ENCODE assay signal across 8 mouse cellular contexts in the genomic region with DNA sequence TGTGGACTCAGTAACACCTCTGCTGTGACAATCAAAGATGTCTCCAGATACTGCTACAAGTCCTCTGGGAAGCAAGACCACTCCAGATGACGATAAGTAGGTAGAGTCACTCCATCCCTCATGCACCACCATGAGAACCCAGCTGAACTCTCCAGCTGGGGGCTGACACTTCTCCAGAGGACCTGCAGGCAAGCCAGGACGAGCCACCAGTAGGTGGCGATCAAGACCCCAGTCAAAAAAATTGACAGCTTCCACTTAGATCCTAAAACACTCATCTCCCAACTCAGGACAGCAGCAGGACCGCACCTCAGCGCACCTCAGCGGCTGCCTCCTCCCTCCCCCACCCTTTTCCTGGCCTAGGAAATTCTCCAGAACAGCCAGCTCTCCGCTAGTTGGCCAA. TPM values are rescaled to one million over a fixed set of nuclear protein-coding genes. Genes with fewer than 3 reads are reported as not detected.
DNase-seq lines count a peak whose midpoint lies in the region; ATAC-seq and TF ChIP-seq lines count a peak whose summit lies in the region.

No protein-coding gene starts in this region.

- intact Hi-C loops in heart, postnatal 10 days (cut with DNase I) = loop anchor here (2.0 kb wide), 1 partner anchor 108 kb away; no protein-coding TSS in a partner anchor

- TF ChIP-seq CTCF in ES-Bruce4 (IDR thresholded peaks at IDR 0.05; ENCODE audit: low read depth, low read length) = peak; percentile 63

- no peak overlapping the region for H3K9ac ChIP-seq in ES-Bruce4 (ENCODE audit: low read depth, poor library complexity, severe bottlenecking)
- H3K9ac ChIP-seq in lung, embryonic 16.5 days (ENCODE audit: low read length) = no peak overlapping the region

- H3K9me3 ChIP-seq in ES-Bruce4 (replicated peaks; ENCODE audit: control insufficient read depth, insufficient read depth, low read length, poor library complexity, severe bottlenecking) = no peaks in the 10 kb centered on the region
- H3K9me3 ChIP-seq in embryonic facial prominence, embryonic 10.5 days = no peaks in the 10 kb centered on the region
- H3K9me3 ChIP-seq in lung, embryonic 16.5 days (ENCODE audit: control insufficient read depth, low read length) = no peaks in the 10 kb centered on the region

- no peak for TF ChIP-seq EP300 in ES-Bruce4 (IDR thresholded peaks at IDR 0.05; ENCODE audit: insufficient read depth, low read depth, low read length)

- 7% methylated on average over 7 of the region's 7 CpGs for WGBS in embryonic facial prominence, embryonic 10.5 days
- 5% methylated on average over 7 of the region's 7 CpGs for WGBS in lung, embryonic 16.5 days

- DNase-seq in adrenal gland, postnatal 14 days = peak; percentile 75
- peak; percentile 73 for DNase-seq in embryonic facial prominence, embryonic 10.5 days (ENCODE audit: low spot score)
- peak; percentile 77 to 85 for DNase-seq in heart, postnatal 10 days
- peak; percentile 84 to 86 for DNase-seq in kidney, postnatal 4 days
- peak; percentile 62 for DNase-seq in ovary, postnatal 36 days (ENCODE audit: low spot score)

- H3K27ac ChIP-seq in ES-Bruce4 (ENCODE audit: insufficient read depth, low read length) = no peak overlapping the region
- H3K27ac ChIP-seq in embryonic facial prominence, embryonic 10.5 days (replicated peaks) = no peak overlapping the region
- H3K27ac ChIP-seq in lung, embryonic 16.5 days (ENCODE audit: low read length) = no peak overlapping the region

- TF ChIP-seq POLR2A in ES-Bruce4 (IDR thresholded peaks at IDR 0.05; ENCODE audit: insufficient read depth, low read length) = no peak

- H3K4me3 ChIP-seq in ES-Bruce4 (ENCODE audit: low read depth, low read length) = no peak overlapping the region
- H3K4me3 ChIP-seq in embryonic facial prominence, embryonic 10.5 days = no peak overlapping the region
- H3K4me3 ChIP-seq in lung, embryonic 16.5 days (ENCODE audit: low read length) = no peak overlapping the region

- no peaks in the 10 kb centered on the region for H3K27me3 ChIP-seq in ES-Bruce4 (ENCODE audit: control insufficient read depth, insufficient read depth, low read length, poor library complexity, severe bottlenecking)
- H3K27me3 ChIP-seq in embryonic facial prominence, embryonic 10.5 days (replicated peaks; ENCODE audit: low read depth, poor library complexity, severe bottlenecking) = peaks cover 22% of the 10 kb centered on the region
- no peaks in the 10 kb centered on the region for H3K27me3 ChIP-seq in lung, embryonic 16.5 days (ENCODE audit: control insufficient read depth, insufficient read depth, low read depth, low read length)

- no peak overlapping the region for H3K4me2 ChIP-seq in lung, embryonic 16.5 days (ENCODE audit: low read depth, low read length)

- ATAC-seq in lung, embryonic 16.5 days (ENCODE audit: low read depth) = peak; percentile 34; the same call in 1 of the 2 replicates
- ATAC-seq in erythroblast, adult 5-6 weeks (replicated peaks; ENCODE audit: low FRiP score, poor library complexity, severe bottlenecking) = no peak

- peaks cover 3% of the 10 kb centered on the region for H3K4me1 ChIP-seq in ES-Bruce4 (ENCODE audit: control insufficient read depth, insufficient read depth, low read length)
- H3K4me1 ChIP-seq in embryonic facial prominence, embryonic 10.5 days = peaks cover 14% of the 10 kb centered on the region
- no peaks in the 10 kb centered on the region for H3K4me1 ChIP-seq in lung, embryonic 16.5 days (replicated peaks; ENCODE audit: control insufficient read depth, insufficient read depth, low read length)

- no peaks in the 10 kb centered on the region for H3K36me3 ChIP-seq in ES-Bruce4 (ENCODE audit: control insufficient read depth, insufficient read depth, low read length, poor library complexity, severe bottlenecking)
- no peaks in the 10 kb centered on the region for H3K36me3 ChIP-seq in embryonic facial prominence, embryonic 10.5 days (replicated peaks)
- H3K36me3 ChIP-seq in lung, embryonic 16.5 days (ENCODE audit: control insufficient read depth, insufficient read depth, low read length) = no peaks in the 10 kb centered on the region

RNA-seq across cellular contexts. Expression of gene Cacnb4, which starts 43.8 kb away (rescaled TPM):
- polyA plus RNA-seq in ES-Bruce4 (2011; ENCODE audit: insufficient read depth, insufficient read length, low read depth, missing spikeins) = 1.3 TPM in 1 of 2 replicates, not detected in the other
- 1.4 and 1.9 TPM in 2 replicates for total RNA-seq in adrenal gland, postnatal 14 days (2021)
- 0.50 and 0.52 TPM in 2 replicates for polyA plus RNA-seq in embryonic facial prominence, embryonic 10.5 days (2016; fragmentation: Nextera tagmentation; extraction: Ambion mirVana)
- total RNA-seq in heart, postnatal 10 days (2021) = under 1 TPM; 0.74 to 0.96 TPM
- 0.98 and 1.1 TPM in 2 replicates for polyA plus RNA-seq in lung, embryonic 16.5 days (2015; fragmentation: Nextera tagmentation; extraction: Ambion mirVana)
- not detected in 2 replicates for total RNA-seq in erythroblast, adult 5-6 weeks (2015; ENCODE audit: low replicate concordance)
- not detected in 2 replicates for total RNA-seq in erythroblast, adult 5-6 weeks (2017; ENCODE audit: low replicate concordance)
